Mouse (Mus musculus) ES-Bruce4 (cell line): ENCODE data around the gene Ube4b.

Experiments
- CTCF ChIP-seq: IDR thresholded peaks from one replicate; pipeline ENCODE4 v1.8.1; 2011; ENCODE audit warnings: low read depth, low read length
- POLR2A ChIP-seq: IDR thresholded peaks from one replicate; pipeline ENCODE4 v1.8.1; 2011; ENCODE audit warnings: low read length; ENCODE audit not compliant: insufficient read depth

DNA sequence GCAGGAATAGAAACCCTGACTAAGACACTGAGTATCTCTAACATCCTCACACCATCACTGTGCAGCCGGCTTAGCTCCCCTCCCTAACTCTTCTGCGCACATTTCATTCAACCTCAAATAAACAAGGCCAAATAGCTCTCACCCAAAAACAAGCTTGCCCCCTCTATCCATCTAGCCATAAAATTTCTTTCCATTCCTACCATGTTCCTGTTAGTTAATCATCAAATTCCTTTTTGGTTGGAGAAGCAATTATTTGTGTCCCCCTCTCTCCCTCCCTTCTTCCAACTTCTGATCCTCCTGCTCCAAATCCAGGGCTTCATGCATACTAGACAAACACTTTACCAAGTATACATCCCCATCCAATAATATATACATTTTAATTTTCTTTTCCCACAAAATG is 130.0 kb downstream of the Ube4b start:
- TF ChIP-seq CTCF (no peak), POLR2A (no peak)
